Mouse (Mus musculus): Measurements from ENCODE around the gene Hoxc6.

GRCm38 (mm10) chr15:103020899-103021418 is 22.9 kb downstream of the Hoxc6 start:
- TF ChIP-seq CTCF (IDR thresholded peaks at IDR 0.05; ENCODE audit: low read depth, low read length) (no peak), GATA1 (IDR thresholded peaks at IDR 0.05; ENCODE audit: borderline replicate concordance, low read length) (no peak), POLR2AphosphoS5 (IDR thresholded peaks at IDR 0.05; ENCODE audit: insufficient replicate concordance, low read depth, low read length) (no peak), TAL1 (conservative IDR thresholded peaks at IDR 0.05; ENCODE audit: low read depth, low read length) (no peak)
